Mouse (Mus musculus) liver, postnatal 0 days (tissue): Measurements from ENCODE around the gene Tmem45b.

Experiments used
- CTCF ChIP-seq: sonication (generic); IDR thresholded peaks from 2 replicates; pipeline ENCODE4 v1.5.1; 2016; ENCODE audit warnings: antibody characterized with exemption, low read depth
- EP300 ChIP-seq: IDR thresholded peaks from 2 replicates; pipeline ENCODE4 v1.6.1; 2016; ENCODE audit warnings: antibody characterized with exemption, low read depth, mild to moderate bottlenecking

DNA sequence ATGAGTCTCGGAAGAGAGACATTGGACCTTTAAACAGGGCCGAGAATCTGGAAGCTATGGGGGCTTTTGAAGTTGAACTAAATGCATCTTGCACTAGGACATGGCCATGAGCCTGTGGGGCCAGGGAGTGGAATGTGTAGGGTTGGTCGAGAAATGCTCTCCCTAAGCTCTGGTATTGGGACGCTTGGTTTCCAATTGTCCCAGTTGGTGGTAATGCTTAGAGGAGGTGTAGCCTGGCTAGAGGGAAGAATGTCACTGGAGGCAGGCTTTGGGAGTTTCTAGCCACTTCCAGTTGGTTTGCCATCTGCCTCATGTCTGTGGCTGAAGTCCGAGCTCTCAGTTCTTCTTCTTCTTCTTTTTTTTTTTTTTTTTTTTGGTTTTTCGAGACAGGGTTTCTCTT, 24.9 kb downstream of the Tmem45b start:
- TF ChIP-seq CTCF, result no peak
- TF ChIP-seq EP300, result no peak
